Mouse (Mus musculus) MEL (cell line): ENCODE results near the gene Slc4a4. TPM values are rescaled to one million over a fixed set of nuclear protein-coding genes. Genes with fewer than 3 reads are reported as not detected.

Experiments
- DNase-seq: peaks from one replicate; pipeline ENCODE4 v3.0.0; 2011; ENCODE audit warnings: low read depth, low spot score
- H3K27ac ChIP-seq: 2 replicates; pipeline ENCODE4 v1.5.1; 2012; ENCODE audit warnings: low read depth, mild to moderate bottlenecking, control low read depth, low read length, moderate library complexity; ENCODE audit not compliant: control insufficient read depth
- H3K27me3 ChIP-seq, 2 experiments: fragments of 150-350 bp in 1 of 2; sonication (generic) in 1 of 2; 2 replicates each; pipeline ENCODE4 v1.6.1; 2012; ENCODE audit warnings: low read length in 2 of 2, mild to moderate bottlenecking in 2 of 2, improper control_type of control experiment in 1 of 2, moderate library complexity in 1 of 2; ENCODE audit not compliant: insufficient read depth in 2 of 2, control insufficient read depth in 1 of 2
- H3K36me3 ChIP-seq, 2 experiments: 2 replicates each; pipeline ENCODE4 v1.6.1; 2012 to 2014; ENCODE audit warnings: low read length in 2 of 2, improper control_type of control experiment in 1 of 2, inconsistent platforms in 1 of 2, mild to moderate bottlenecking in 1 of 2; ENCODE audit not compliant: insufficient read depth in 2 of 2, control insufficient read depth in 1 of 2
- H3K4me1 ChIP-seq, 2 experiments: fragments of 150-350 bp in 1 of 2; sonication (generic) in 1 of 2; 2 replicates each; pipeline ENCODE4 v1.6.1; 2012; ENCODE audit warnings: low read length in 2 of 2, improper control_type of control experiment in 1 of 2, mild to moderate bottlenecking in 1 of 2; ENCODE audit not compliant: insufficient read depth in 2 of 2, control insufficient read depth in 1 of 2
- H3K4me3 ChIP-seq, 2 experiments: fragments of 150-350 bp in 1 of 2; sonication (generic) in 1 of 2; 2 replicates each; pipeline ENCODE4 v1.5.1; 2012; ENCODE audit warnings: low read depth in 2 of 2, low read length in 2 of 2, mild to moderate bottlenecking in 2 of 2, moderate library complexity in 2 of 2, control low read depth in 1 of 2, improper control_type of control experiment in 1 of 2; ENCODE audit not compliant: control insufficient read depth in 1 of 2, insufficient read depth in 1 of 2
- H3K79me2 ChIP-seq: 2 replicates; pipeline ENCODE4 v1.6.1; 2012; ENCODE audit warnings: mild to moderate bottlenecking, low read length, moderate library complexity; ENCODE audit not compliant: control insufficient read depth, poor library complexity, insufficient read depth
- H3K9ac ChIP-seq: 2 replicates; pipeline ENCODE4 v1.6.1; 2012; ENCODE audit warnings: low read depth, mild to moderate bottlenecking, control low read depth, low read length, moderate library complexity; ENCODE audit not compliant: control insufficient read depth, poor library complexity, severe bottlenecking
- H3K9me3 ChIP-seq: fragments of 150-350 bp; sonication (generic); replicated peaks from 2 replicates; pipeline ENCODE4 v1.6.1; 2012; ENCODE audit warnings: mild to moderate bottlenecking, low read length, improper control_type of control experiment, moderate library complexity; ENCODE audit not compliant: insufficient read depth
- BHLHE40 ChIP-seq: IDR thresholded peaks from 2 replicates; pipeline ENCODE4 v1.6.1; 2012; ENCODE audit warnings: low read depth, mild to moderate bottlenecking, inconsistent platforms, low read length, improper control_type of control experiment, borderline replicate concordance
- CTCF ChIP-seq, 3 experiments: IDR thresholded peaks in 2 of 3; conservative IDR thresholded peaks in 1 of 3; 2 replicates each; pipeline ENCODE4 v1.5.1; 2011 to 2012; ENCODE audit warnings: low read length in 3 of 3, low read depth in 2 of 3, mild to moderate bottlenecking in 2 of 3, improper control_type of control experiment in 1 of 3, inconsistent platforms in 1 of 3, mixed read lengths in 1 of 3, moderate library complexity in 1 of 3; ENCODE audit not compliant: control insufficient read depth in 1 of 3, insufficient read depth in 1 of 3, poor library complexity in 1 of 3, severe bottlenecking in 1 of 3
- EP300 ChIP-seq, 2 experiments: IDR thresholded peaks; 2 replicates each; pipeline ENCODE4 v1.6.1; 2011; ENCODE audit warnings: improper control_type of control experiment in 2 of 2, low read length in 2 of 2, low read depth in 1 of 2, mild to moderate bottlenecking in 1 of 2
- ETS1 ChIP-seq: IDR thresholded peaks from 2 replicates; pipeline ENCODE4 v1.6.1; 2012; ENCODE audit warnings: low read depth, mild to moderate bottlenecking, inconsistent platforms, low read length, improper control_type of control experiment, moderate library complexity
- HCFC1 ChIP-seq: IDR thresholded peaks from 2 replicates; pipeline ENCODE4 v1.6.1; 2012; ENCODE audit warnings: low read depth, mild to moderate bottlenecking, inconsistent platforms, low read length, improper control_type of control experiment, moderate library complexity
- MAFK ChIP-seq: IDR thresholded peaks from 2 replicates; pipeline ENCODE4 v1.6.1; 2011; ENCODE audit warnings: low read depth, mild to moderate bottlenecking, low read length, improper control_type of control experiment, borderline replicate concordance
- MAX ChIP-seq: IDR thresholded peaks from 2 replicates; pipeline ENCODE4 v1.6.1; 2011; ENCODE audit warnings: low read length, improper control_type of control experiment
- MYB ChIP-seq: IDR thresholded peaks from 2 replicates; pipeline ENCODE4 v1.6.1; 2011; ENCODE audit warnings: mild to moderate bottlenecking, low read depth, low read length, improper control_type of control experiment
- MYC ChIP-seq: IDR thresholded peaks from 2 replicates; pipeline ENCODE4 v1.6.1; 2011; ENCODE audit warnings: low read depth, mild to moderate bottlenecking, low read length, improper control_type of control experiment, moderate library complexity
- NELFE ChIP-seq: IDR thresholded peaks from 2 replicates; pipeline ENCODE4 v1.6.1; 2011; ENCODE audit warnings: low read depth, low read length, improper control_type of control experiment
- POLR2AphosphoS5 ChIP-seq: IDR thresholded peaks from 2 replicates; pipeline ENCODE4 v1.6.1; 2012; ENCODE audit warnings: low read depth, borderline replicate concordance, mild to moderate bottlenecking, inconsistent platforms, low read length, moderate library complexity, mixed read lengths
- RAD21 ChIP-seq: IDR thresholded peaks from 2 replicates; pipeline ENCODE4 v1.6.1; 2011; ENCODE audit warnings: mild to moderate bottlenecking, low read depth, low read length, improper control_type of control experiment
- USF2 ChIP-seq, 2 experiments: IDR thresholded peaks; 2 replicates each; pipeline ENCODE4 v1.6.1; 2011 to 2012; ENCODE audit warnings: improper control_type of control experiment in 2 of 2, low read length in 2 of 2, borderline replicate concordance in 1 of 2, inconsistent platforms in 1 of 2, low read depth in 1 of 2, mild to moderate bottlenecking in 1 of 2; ENCODE audit not compliant: insufficient read depth in 1 of 2
- ZNF384 ChIP-seq: IDR thresholded peaks from 2 replicates; pipeline ENCODE4 v1.6.1; 2012; ENCODE audit warnings: low read depth, mild to moderate bottlenecking, inconsistent platforms, low read length, improper control_type of control experiment
- polyA plus RNA-seq, 2 experiments: library from polyadenylated mRNA; stranded (reverse) in 1 of 2; unstranded in 1 of 2; fragments of >175 nt in 1 of 2; fragments of >200 nt in 1 of 2; gene quantifications; 2 replicates each; pipeline versions ENCODE4 v1.2.1 to v1.2.4; 2012; ENCODE audit warnings: low replicate concordance in 2 of 2, low read depth in 1 of 2; ENCODE audit not compliant: insufficient read length in 2 of 2, insufficient read depth in 1 of 2, missing spikeins in 1 of 2
- total RNA-seq: library from RNA; depleted of rRNA; stranded (reverse); fragments of 300-350 nt; gene quantifications from 2 replicates; pipeline ENCODE4 v1.2.3, GENCODE M21; 2012

Slc4a4 gene
- total and polyA plus RNA-seq, 3 experiments = not detected

GRCm38 (mm10) chr5:89071957-89072356 lies 185.3 kb downstream of the Slc4a4 start:
- Histone ChIP-seq H3K4me1 (no peaks in the 10 kb centered on the region), H3K9me3 (no peaks in the 10 kb centered on the region), H3K27me3 (no peaks in the 10 kb centered on the region), H3K36me3 (no peaks in the 10 kb centered on the region), H3K9ac (no peak overlapping the region), H3K79me2 (no peaks in the 10 kb centered on the region), H3K4me3 (no peak overlapping the region), H3K27ac (no peak overlapping the region)
- TF ChIP-seq POLR2AphosphoS5 = no peak
- no peak for TF ChIP-seq MYC
- no peak for DNase-seq

GRCm38 (mm10) chr5:89077711-89078110 lies 191.1 kb downstream of the Slc4a4 start:
- Histone ChIP-seq H3K27ac (no peak overlapping the region), H3K9ac (no peak overlapping the region), H3K79me2 (no peaks in the 10 kb centered on the region), H3K4me3 (no peak overlapping the region), H3K9me3 (no peaks in the 10 kb centered on the region), H3K4me1 (no peaks in the 10 kb centered on the region), H3K27me3 (no peaks in the 10 kb centered on the region), H3K36me3 (no peaks in the 10 kb centered on the region)
- TF ChIP-seq MAFK (no peak), EP300 (IDR thresholded peaks at IDR 0.05; ENCODE audit: low read depth in 1 of 2, low read length in 2 of 2) (no peak), RAD21 (no peak), ZNF384 (no peak), POLR2AphosphoS5 (no peak)
- DNase-seq = no peak

- Histone ChIP-seq H3K9ac (no peak overlapping the region), H3K9me3 (no peaks in the 10 kb centered on the region), H3K36me3 (no peaks in the 10 kb centered on the region), H3K4me1 (no peaks in the 10 kb centered on the region), H3K27ac (no peak overlapping the region), H3K4me3 (no peak overlapping the region), H3K79me2 (no peaks in the 10 kb centered on the region), H3K27me3 (no peaks in the 10 kb centered on the region)
- no peak for TF ChIP-seq HCFC1
- TF ChIP-seq POLR2AphosphoS5 = no peak
- no peak for TF ChIP-seq NELFE
- no peak for TF ChIP-seq MAX
- DNase-seq = no peak
Measured at GRCm38 (mm10) chr5:89083476-89083875, 196.9 kb downstream of the Slc4a4 start.

- TF ChIP-seq MYB = no peak
- no peak for TF ChIP-seq USF2 (IDR thresholded peaks at IDR 0.05; ENCODE audit: borderline replicate concordance in 1 of 2, insufficient read depth in 1 of 2, low read depth in 1 of 2, low read length in 2 of 2)
- TF ChIP-seq ETS1 = no peak
- no peak for TF ChIP-seq BHLHE40
- TF ChIP-seq CTCF (IDR thresholded peaks at IDR 0.05 in 2 of 3, conservative IDR thresholded peaks at IDR 0.05 in 1 of 3; ENCODE audit: control insufficient read depth in 1 of 3, insufficient read depth in 1 of 3, low read depth in 2 of 3, low read length in 3 of 3, poor library complexity in 1 of 3, severe bottlenecking in 1 of 3) = no peak
- Histone ChIP-seq H3K4me3 (no peak overlapping the region), H3K79me2 (no peaks in the 10 kb centered on the region), H3K4me1 (no peaks in the 10 kb centered on the region), H3K9ac (no peak overlapping the region), H3K9me3 (no peaks in the 10 kb centered on the region), H3K27me3 (no peaks in the 10 kb centered on the region), H3K27ac (no peak overlapping the region), H3K36me3 (no peaks in the 10 kb centered on the region)
- DNase-seq = no peak
Measured at GRCm38 (mm10) chr5:89087916-89088315, 201.3 kb downstream of the Slc4a4 start.
